Mouse (Mus musculus): ENCODE results near the gene Stard7. TPM values are rescaled to one million over a fixed set of nuclear protein-coding genes. Genes with fewer than 3 reads are reported as not detected.
"Not testable (repeated sequence)": the region's sequence is repeated elsewhere in the genome, so short reads cannot be mapped to it uniquely, and the experiment has no call there.

Gene Stard7
- polyA plus RNA-seq, 1 experiment from 2014 or later, result 58.8 TPM

DNA sequence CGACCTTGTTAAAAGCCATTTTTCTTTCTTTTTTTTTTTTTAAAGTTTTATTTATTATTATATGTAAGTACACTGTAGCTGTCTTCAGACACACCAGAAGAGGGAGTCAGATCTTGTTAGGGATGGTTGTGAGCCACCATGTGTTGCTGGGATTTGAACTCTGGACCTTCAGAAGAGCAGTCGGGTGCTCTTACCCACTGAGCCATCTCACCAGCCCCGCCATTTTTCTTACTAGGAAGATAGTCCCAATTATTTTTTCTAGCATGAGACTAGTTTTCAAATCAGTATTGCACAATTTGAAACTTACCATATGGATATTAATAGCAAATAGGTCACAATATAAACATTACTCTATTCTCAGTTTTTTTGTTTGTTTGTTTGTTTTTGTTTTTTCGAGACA, 2.0 kb downstream of the Stard7 start:
- peak overlapping the region; percentile 79; the same call in 1 of the 2 replicates for H3K4me2 ChIP-seq (ENCODE audit: low read depth, low read length)
- ATAC-seq (ENCODE audit: insufficient read depth, low FRiP score); H3K36me3 ChIP-seq (ENCODE audit: control insufficient read depth, insufficient read depth, low read length); H3K9ac ChIP-seq (ENCODE audit: low read length); H3K9me3 ChIP-seq (replicated peaks; ENCODE audit: control insufficient read depth, low read length); H3K27me3 ChIP-seq (ENCODE audit: control insufficient read depth, insufficient read depth, low read length); H3K27ac ChIP-seq (ENCODE audit: low read length); H3K4me1 ChIP-seq (ENCODE audit: control insufficient read depth, insufficient read depth, low read length); H3K4me3 ChIP-seq (replicated peaks; ENCODE audit: low read length): not testable (repeated sequence)
- 90% methylated on average over 4 of the region's 4 CpGs for WGBS

DNA sequence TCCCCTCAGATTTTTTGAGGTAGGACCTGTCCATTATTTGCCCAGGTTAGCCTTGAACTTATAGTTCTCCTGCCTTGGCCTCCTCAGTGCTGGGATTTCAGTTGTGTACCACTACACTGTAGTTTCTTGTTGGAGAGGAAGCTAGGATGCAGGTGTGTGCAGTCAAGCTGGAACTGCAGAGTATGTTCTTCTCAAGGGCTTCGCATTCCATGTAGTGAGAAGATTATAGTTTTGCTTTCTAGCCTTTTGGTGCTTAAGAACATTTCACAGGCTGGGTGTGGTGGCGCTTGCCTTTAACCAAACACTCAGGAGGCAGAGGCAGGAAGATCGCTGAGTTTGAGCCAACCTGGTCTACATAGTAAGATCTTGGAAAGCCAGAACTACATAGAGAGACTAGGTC, 2.8 kb downstream of the Stard7 start:
- no peaks in the 10 kb centered on the region for H3K27me3 ChIP-seq (ENCODE audit: control insufficient read depth, insufficient read depth, low read length)
- no peak overlapping the region for H3K4me2 ChIP-seq (ENCODE audit: low read depth, low read length)
- no peak overlapping the region for H3K9ac ChIP-seq (ENCODE audit: low read length)
- no peaks in the 10 kb centered on the region for H3K36me3 ChIP-seq (ENCODE audit: control insufficient read depth, insufficient read depth, low read length)
- no peak for ATAC-seq (ENCODE audit: insufficient read depth, low FRiP score)
- H3K4me3 ChIP-seq (replicated peaks; ENCODE audit: low read length), result no peak overlapping the region
- H3K9me3 ChIP-seq (replicated peaks; ENCODE audit: control insufficient read depth, low read length), result no peaks in the 10 kb centered on the region
- no peak overlapping the region for H3K27ac ChIP-seq (ENCODE audit: low read length)
- H3K4me1 ChIP-seq (ENCODE audit: control insufficient read depth, insufficient read depth, low read length), result peaks cover 10% of the 10 kb centered on the region
- 93% methylated on average over 3 of the region's 3 CpGs for WGBS

DNA sequence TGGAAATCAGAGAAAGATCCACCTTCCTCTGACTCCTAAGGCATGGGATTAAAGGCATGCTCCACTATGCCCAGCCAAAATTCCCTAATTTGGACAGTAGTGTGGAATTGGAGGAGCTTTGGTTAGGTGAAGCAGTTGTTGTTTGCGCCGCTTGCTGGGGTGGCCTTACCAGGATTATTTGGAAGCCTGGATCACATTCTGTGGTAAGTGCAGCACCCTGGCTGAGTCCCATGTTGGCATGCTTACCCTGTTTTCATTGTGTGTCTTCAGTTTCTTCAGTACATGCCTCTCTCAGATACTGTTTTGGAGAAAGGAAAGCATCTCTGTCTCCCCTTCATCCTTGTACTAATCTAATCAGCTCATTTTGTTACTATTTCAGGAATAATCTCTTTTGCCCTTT, 4.6 kb downstream of the Stard7 start:
- Histone ChIP-seq H3K4me1 (ENCODE audit: control insufficient read depth, insufficient read depth, low read length) (peaks cover 10% of the 10 kb centered on the region), H3K27me3 (ENCODE audit: control insufficient read depth, insufficient read depth, low read length) (no peaks in the 10 kb centered on the region), H3K4me2 (ENCODE audit: low read depth, low read length) (no peak overlapping the region), H3K9ac (ENCODE audit: low read length) (no peak overlapping the region), H3K9me3 (replicated peaks; ENCODE audit: control insufficient read depth, low read length) (no peaks in the 10 kb centered on the region), H3K27ac (ENCODE audit: low read length) (no peak overlapping the region), H3K4me3 (replicated peaks; ENCODE audit: low read length) (no peak overlapping the region), H3K36me3 (ENCODE audit: control insufficient read depth, insufficient read depth, low read length) (no peaks in the 10 kb centered on the region)
- ATAC-seq (ENCODE audit: insufficient read depth, low FRiP score), result no peak
- 95% methylated on average over 2 of the region's 2 CpGs for WGBS

DNA sequence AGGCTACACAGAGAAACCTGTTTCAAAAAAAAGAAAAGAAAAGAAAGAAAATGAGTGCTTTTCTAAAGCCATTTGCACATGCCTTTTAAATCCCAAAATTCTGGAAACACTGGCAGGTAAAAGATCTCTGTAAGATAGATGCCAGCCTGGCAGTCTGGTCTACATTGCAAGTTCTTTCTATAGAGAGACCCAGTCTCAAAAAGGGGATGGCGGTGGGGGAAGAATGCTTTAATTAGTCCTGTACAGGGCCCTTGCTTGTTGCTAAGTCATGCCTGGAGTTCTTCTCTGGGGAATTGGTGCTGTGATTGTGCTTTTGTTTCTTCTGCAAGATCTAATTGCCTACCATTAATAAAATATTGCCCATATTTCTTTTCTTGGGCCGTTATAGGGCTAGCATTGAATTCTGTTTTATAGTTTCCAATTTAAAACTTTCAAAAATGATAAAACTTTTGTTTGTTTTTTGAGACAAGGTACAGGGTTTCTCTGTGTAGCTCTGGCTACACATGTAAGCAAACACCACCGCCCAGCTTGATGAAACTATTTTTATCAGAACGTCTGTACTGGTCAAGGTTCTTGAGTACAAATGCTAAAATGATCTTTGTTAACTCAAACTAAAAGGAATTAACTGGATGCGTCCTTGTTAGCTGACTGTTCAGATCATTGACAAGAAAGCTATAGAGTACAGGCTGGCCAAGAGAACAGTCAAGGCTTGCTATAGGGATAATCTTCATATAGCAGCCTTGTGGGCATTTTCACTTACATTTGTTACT, 5.7 kb downstream of the Stard7 start:
- no peak overlapping the region for H3K4me3 ChIP-seq (replicated peaks; ENCODE audit: low read length)
- no peak for ATAC-seq (ENCODE audit: insufficient read depth, low FRiP score)
- 70% methylated on average over 5 of the region's 5 CpGs for WGBS

DNA sequence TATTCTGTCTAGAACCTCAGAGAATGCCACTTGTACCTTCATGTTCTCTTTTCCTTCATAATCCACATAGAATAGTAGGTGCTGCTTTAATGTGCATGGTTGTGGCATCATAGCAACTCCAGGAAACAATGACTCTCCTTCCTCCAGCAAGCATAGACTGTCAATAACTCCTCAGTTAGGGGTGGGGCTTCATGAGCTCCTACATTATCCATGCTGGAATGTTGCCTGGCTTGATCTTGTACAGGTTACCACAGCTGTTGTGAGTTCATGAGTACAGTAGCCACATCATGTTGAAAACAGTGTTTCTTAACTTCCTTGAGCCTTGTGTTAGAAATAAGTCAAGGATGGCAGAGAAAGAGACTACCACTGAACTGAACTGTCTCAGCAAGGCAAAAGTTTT, 8.1 kb downstream of the Stard7 start:
- ATAC-seq (ENCODE audit: insufficient read depth, low FRiP score), result no peak
- Histone ChIP-seq H3K9me3 (replicated peaks; ENCODE audit: control insufficient read depth, low read length) (no peaks in the 10 kb centered on the region), H3K4me3 (replicated peaks; ENCODE audit: low read length) (no peak overlapping the region), H3K4me1 (ENCODE audit: control insufficient read depth, insufficient read depth, low read length) (peaks cover 7% of the 10 kb centered on the region), H3K27me3 (ENCODE audit: control insufficient read depth, insufficient read depth, low read length) (no peaks in the 10 kb centered on the region), H3K36me3 (ENCODE audit: control insufficient read depth, insufficient read depth, low read length) (no peaks in the 10 kb centered on the region), H3K27ac (ENCODE audit: low read length) (peak overlapping the region; percentile 24; the same call in 1 of the 2 replicates), H3K9ac (ENCODE audit: low read length) (no peak overlapping the region), H3K4me2 (ENCODE audit: low read depth, low read length) (no peak overlapping the region)

More for the DNA sequence above, 5.7 kb downstream of the Stard7 start:
- Histone ChIP-seq H3K9me3 (replicated peaks; ENCODE audit: control insufficient read depth, low read length) (no peaks in the 10 kb centered on the region), H3K4me1 (ENCODE audit: control insufficient read depth, insufficient read depth, low read length) (peaks cover 10% of the 10 kb centered on the region), H3K27me3 (ENCODE audit: control insufficient read depth, insufficient read depth, low read length) (no peaks in the 10 kb centered on the region), H3K27ac (ENCODE audit: low read length) (no peak overlapping the region), H3K4me2 (ENCODE audit: low read depth, low read length) (no peak overlapping the region), H3K9ac (ENCODE audit: low read length) (no peak overlapping the region), H3K36me3 (ENCODE audit: control insufficient read depth, insufficient read depth, low read length) (no peaks in the 10 kb centered on the region)

DNA sequence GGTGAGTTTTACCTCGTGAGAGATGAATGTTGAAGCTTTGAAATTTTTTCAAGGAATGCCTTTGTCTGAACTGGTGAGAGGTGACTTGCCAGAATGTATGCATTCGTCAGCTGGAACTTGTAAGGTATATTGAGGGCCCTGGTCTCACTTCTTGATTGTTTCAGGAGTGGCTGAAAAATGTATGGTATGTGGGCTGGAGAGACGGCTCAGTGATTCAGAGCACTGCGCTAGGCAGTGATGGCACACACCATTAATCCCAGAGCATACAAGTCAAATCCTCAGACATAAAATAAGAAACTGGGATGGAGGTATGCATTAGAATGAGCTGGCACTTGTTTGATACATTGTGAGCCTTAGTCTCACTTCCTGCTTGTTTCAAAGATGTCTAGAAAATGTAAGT, 22.2 kb downstream of the Stard7 start:
- Histone ChIP-seq H3K27ac (ENCODE audit: low read length) (no peak overlapping the region), H3K4me2 (ENCODE audit: low read depth, low read length) (no peak overlapping the region), H3K36me3 (ENCODE audit: control insufficient read depth, insufficient read depth, low read length) (peaks cover 4% of the 10 kb centered on the region; the same call in 1 of the 2 replicates), H3K4me3 (replicated peaks; ENCODE audit: low read length) (no peak overlapping the region), H3K9me3 (replicated peaks; ENCODE audit: control insufficient read depth, low read length) (no peaks in the 10 kb centered on the region), H3K9ac (ENCODE audit: low read length) (no peak overlapping the region), H3K27me3 (ENCODE audit: control insufficient read depth, insufficient read depth, low read length) (no peaks in the 10 kb centered on the region), H3K4me1 (ENCODE audit: control insufficient read depth, insufficient read depth, low read length) (no peaks in the 10 kb centered on the region)
- WGBS, result 62% methylated on average over 4 of the region's 4 CpGs
- ATAC-seq (ENCODE audit: insufficient read depth, low FRiP score), result no peak

DNA sequence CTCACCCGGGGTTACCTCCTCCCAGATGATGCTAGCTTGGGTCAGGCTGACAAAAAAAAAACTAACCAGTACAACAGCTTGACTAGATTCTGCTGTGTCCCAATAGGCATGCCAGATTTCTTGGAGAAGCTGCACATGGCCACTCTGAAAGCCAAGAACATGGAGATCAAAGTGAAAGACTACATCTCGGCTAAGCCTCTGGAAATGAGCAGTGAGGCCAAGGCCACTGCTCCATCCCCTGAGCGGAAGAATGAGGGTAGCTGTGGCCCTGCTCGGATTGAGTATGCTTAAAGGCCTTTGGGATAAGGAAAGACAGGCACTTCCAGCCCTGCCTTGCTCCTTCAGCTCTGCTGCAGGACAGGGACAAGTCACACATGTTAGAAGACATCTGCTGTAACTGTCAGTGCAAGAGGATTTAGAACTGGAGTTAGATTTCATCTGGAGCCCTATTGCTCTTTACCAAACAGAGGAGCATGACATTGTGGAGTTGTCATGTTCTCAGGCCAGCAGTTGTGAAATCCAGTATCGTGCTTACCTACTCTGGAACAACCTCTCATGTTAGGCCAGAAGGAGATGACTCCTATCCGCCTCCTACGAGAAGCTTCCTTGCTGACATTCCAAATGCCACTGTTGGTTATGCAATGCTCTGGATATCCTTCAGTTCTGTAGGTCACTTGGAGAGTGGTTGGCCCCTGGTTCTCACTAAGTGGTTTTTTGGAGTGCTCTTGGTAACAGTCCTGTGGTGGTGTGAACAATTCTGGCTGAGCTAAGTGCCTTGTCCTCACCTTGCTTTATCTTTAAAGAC, 27.2 kb downstream of the Stard7 start:
- Histone ChIP-seq H3K27ac (ENCODE audit: low read length) (no peak overlapping the region), H3K27me3 (ENCODE audit: control insufficient read depth, insufficient read depth, low read length) (no peaks in the 10 kb centered on the region), H3K4me3 (replicated peaks; ENCODE audit: low read length) (no peak overlapping the region), H3K4me2 (ENCODE audit: low read depth, low read length) (no peak overlapping the region), H3K4me1 (ENCODE audit: control insufficient read depth, insufficient read depth, low read length) (no peaks in the 10 kb centered on the region), H3K36me3 (ENCODE audit: control insufficient read depth, insufficient read depth, low read length) (peaks cover 17% of the 10 kb centered on the region; the same call in 1 of the 2 replicates), H3K9ac (ENCODE audit: low read length) (no peak overlapping the region), H3K9me3 (replicated peaks; ENCODE audit: control insufficient read depth, low read length) (no peaks in the 10 kb centered on the region)
- 90% methylated on average over 7 of the region's 7 CpGs for WGBS
- no peak for ATAC-seq (ENCODE audit: insufficient read depth, low FRiP score)

DNA sequence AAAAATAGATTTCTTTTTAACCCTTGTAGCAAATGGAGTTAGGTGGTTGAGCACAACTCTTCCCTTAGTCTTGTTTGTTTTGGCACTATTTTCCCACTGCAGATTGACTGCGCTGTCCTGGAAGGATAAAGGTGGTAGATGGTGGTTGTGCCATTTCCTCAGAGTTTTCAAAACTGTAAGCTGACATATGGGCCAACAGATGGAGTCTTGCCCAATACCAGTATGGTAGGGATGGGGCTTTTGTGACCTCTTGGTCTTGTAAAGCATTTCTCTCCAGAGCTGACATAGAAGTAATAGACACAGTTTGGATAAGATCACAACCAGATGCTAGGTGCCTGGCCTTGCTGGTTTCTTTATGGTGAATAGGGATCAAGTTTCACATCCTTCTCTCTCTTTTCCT, 28.0 kb downstream of the Stard7 start:
- WGBS, result 100% methylated on average over 1 of the region's 1 CpGs
- Histone ChIP-seq H3K27me3 (ENCODE audit: control insufficient read depth, insufficient read depth, low read length) (no peaks in the 10 kb centered on the region), H3K9ac (ENCODE audit: low read length) (no peak overlapping the region), H3K4me2 (ENCODE audit: low read depth, low read length) (no peak overlapping the region), H3K4me1 (ENCODE audit: control insufficient read depth, insufficient read depth, low read length) (no peaks in the 10 kb centered on the region), H3K36me3 (ENCODE audit: control insufficient read depth, insufficient read depth, low read length) (peaks cover 17% of the 10 kb centered on the region; the same call in 1 of the 2 replicates), H3K9me3 (replicated peaks; ENCODE audit: control insufficient read depth, low read length) (no peaks in the 10 kb centered on the region), H3K27ac (ENCODE audit: low read length) (no peak overlapping the region), H3K4me3 (replicated peaks; ENCODE audit: low read length) (no peak overlapping the region)
- ATAC-seq (ENCODE audit: insufficient read depth, low FRiP score), result no peak

DNA sequence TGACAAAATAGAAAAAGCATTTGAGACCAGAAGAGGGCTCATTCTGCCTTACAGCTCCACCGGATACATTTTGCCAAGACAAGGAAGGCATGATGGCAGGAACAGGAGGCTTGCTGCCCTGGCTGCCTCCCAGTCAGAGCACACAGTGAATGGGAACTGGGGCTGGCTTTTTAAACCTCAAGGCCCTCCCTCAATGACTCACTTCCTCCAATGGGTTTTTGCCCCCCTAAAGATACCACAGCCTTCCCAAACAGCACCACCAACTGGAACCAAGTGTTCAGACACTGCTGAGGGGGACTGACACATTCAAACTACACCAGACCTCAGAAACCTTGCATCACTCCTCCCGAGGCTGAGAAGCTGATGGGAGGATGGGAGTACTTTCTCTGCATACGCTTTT, 30.7 kb downstream of the Stard7 start:
- H3K27ac ChIP-seq (ENCODE audit: low read length), result no peak overlapping the region
- no peak overlapping the region for H3K9ac ChIP-seq (ENCODE audit: low read length)
- H3K9me3 ChIP-seq (replicated peaks; ENCODE audit: control insufficient read depth, low read length), result no peaks in the 10 kb centered on the region
- H3K4me2 ChIP-seq (ENCODE audit: low read depth, low read length), result no peak overlapping the region
- no peak for ATAC-seq (ENCODE audit: insufficient read depth, low FRiP score)
- no peaks in the 10 kb centered on the region for H3K4me1 ChIP-seq (ENCODE audit: control insufficient read depth, insufficient read depth, low read length)
- no peaks in the 10 kb centered on the region for H3K27me3 ChIP-seq (ENCODE audit: control insufficient read depth, insufficient read depth, low read length)
- WGBS, result 69% methylated on average over 3 of the region's 3 CpGs
- H3K4me3 ChIP-seq (replicated peaks; ENCODE audit: low read length), result no peak overlapping the region
- peaks cover 14% of the 10 kb centered on the region; the same call in 1 of the 2 replicates for H3K36me3 ChIP-seq (ENCODE audit: control insufficient read depth, insufficient read depth, low read length)
